Mouse (Mus musculus): ENCODE measurements at regions not wholly inside any gene's neighbourhood (a gene's known extent, or its start where the extent isn't known, plus 50 kb on each side); places are given as distances from the start of the nearest gene placed in this dataset.

DNA sequence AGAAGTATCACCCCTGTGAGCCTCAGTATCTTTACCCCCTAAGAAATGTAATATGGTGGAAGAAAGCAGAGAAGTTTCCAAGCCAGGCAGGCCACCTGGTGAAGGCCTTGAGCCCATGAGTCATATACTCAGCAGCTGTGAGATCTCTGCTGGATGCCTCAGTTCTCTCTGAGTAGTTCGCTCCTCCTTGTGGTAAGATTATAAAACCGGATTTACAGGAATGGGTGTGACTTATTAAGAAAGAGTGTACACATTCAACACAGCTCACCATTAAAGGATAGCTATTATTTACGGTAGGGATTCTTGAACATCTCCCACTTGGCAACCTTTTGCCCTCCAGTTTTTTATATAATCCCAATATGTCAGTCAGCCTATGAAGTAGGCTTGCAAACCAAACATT lies 165.2 kb upstream of the Chl1 start:
- Histone ChIP-seq H3K9ac (ENCODE audit: low read depth, low read length) (no peak overlapping the region), H3K79me2 (replicated peaks; ENCODE audit: control insufficient read depth, insufficient read depth, low read length) (no peaks in the 10 kb centered on the region), H3K36me3 (ENCODE audit: control insufficient read depth, insufficient read depth, low read length) (no peaks in the 10 kb centered on the region), H3K4me3 (no peak overlapping the region), H3K27ac (no peak overlapping the region), H3K27me3 (ENCODE audit: control insufficient read depth, insufficient read depth, low read length) (no peaks in the 10 kb centered on the region), H3K4me1 (ENCODE audit: control insufficient read depth, insufficient read depth, low read length) (no peaks in the 10 kb centered on the region)
- TF ChIP-seq POLR2A (IDR thresholded peaks at IDR 0.05; ENCODE audit: insufficient read depth, low read depth, low read length) = no peak
- intact Hi-C loops (cut with DNase I) = no loop called here
- 75% methylated on average over 3 of the region's 3 CpGs for WGBS
- DNase-seq = no peak

DNA sequence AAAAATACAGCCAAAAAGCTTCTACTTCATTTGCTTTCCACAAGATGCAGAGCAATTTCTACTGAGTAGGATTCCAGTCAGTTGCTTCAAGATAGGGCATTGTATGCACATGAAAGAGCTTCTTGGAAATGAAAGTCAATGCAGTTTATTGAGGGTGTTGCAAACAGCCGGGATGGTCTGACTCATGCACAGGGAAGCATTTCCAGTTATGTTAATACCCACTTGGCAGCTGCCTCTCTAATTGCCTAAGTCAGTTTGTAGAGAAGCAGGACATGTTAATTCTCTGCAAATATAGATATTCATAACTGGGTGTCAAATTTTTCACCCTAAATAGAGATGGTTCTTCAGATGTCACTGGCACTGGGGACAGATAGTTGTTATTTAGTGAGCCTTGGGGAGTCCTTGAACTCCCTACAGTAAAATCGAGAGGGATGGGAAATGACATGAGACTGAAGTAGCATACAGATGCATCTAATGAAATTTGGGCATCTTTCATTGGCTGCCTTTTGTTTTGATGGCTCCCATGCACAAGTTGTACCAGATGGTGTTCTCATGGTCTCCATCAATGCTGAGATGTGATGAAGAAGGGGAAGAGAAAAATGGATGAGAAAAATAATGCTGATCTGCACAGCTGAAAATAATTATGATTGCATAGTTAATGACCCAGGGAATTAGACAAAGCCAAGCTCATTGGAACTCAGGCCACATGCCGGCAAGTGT lies 157.8 kb upstream of the Chl1 start:
- H3K79me2 ChIP-seq (replicated peaks; ENCODE audit: control insufficient read depth, insufficient read depth, low read length) = no peaks in the 10 kb centered on the region
- no peak overlapping the region for H3K9ac ChIP-seq (ENCODE audit: low read depth, low read length)
- H3K27ac ChIP-seq = no peak overlapping the region
- intact Hi-C loops (cut with DNase I) = no loop called here
- H3K36me3 ChIP-seq (ENCODE audit: control insufficient read depth, insufficient read depth, low read length) = no peaks in the 10 kb centered on the region
- 68% methylated on average over 3 of the region's 3 CpGs for WGBS
- TF ChIP-seq POLR2A (IDR thresholded peaks at IDR 0.05; ENCODE audit: insufficient read depth, low read depth, low read length) (no peak), CTCF (IDR thresholded peaks at IDR 0.05) (no peak)
- H3K27me3 ChIP-seq (ENCODE audit: control insufficient read depth, insufficient read depth, low read length) = no peaks in the 10 kb centered on the region
- DNase-seq = no peak
- no peaks in the 10 kb centered on the region for H3K4me1 ChIP-seq (ENCODE audit: control insufficient read depth, insufficient read depth, low read length)
- H3K4me3 ChIP-seq = no peak overlapping the region

DNA sequence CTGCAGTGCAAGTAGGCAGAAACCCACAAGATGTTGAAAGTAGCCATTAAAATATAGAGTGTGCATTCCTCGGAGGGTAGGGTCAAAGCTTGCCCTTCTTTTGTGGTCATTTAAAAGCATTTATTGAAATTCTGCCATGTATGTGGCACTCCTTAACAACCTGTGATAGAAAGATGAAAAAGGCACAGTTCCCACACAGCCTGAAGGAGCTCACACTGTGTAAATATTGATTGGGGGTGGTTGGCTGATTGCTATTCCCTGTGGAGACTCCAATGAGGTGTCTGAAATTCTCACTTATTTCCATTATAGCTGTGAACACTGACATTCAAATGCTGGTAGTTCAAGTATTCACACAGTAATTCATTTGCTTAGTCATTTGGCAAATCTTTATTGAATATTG lies 157.0 kb upstream of the Chl1 start:
- Histone ChIP-seq H3K27me3 (ENCODE audit: control insufficient read depth, insufficient read depth, low read length) (no peaks in the 10 kb centered on the region), H3K9ac (ENCODE audit: low read depth, low read length) (no peak overlapping the region), H3K4me1 (ENCODE audit: control insufficient read depth, insufficient read depth, low read length) (no peaks in the 10 kb centered on the region), H3K4me3 (no peak overlapping the region), H3K79me2 (replicated peaks; ENCODE audit: control insufficient read depth, insufficient read depth, low read length) (no peaks in the 10 kb centered on the region), H3K27ac (no peak overlapping the region), H3K36me3 (ENCODE audit: control insufficient read depth, insufficient read depth, low read length) (no peaks in the 10 kb centered on the region)
- intact Hi-C loops (cut with DNase I) = no loop called here
- DNase-seq = no peak
- WGBS = 76% methylated on average over 1 of the region's 1 CpGs
- TF ChIP-seq CTCF (IDR thresholded peaks at IDR 0.05) (no peak), EP300 (IDR thresholded peaks at IDR 0.05; ENCODE audit: insufficient read depth, low read depth, low read length) (no peak)

DNA sequence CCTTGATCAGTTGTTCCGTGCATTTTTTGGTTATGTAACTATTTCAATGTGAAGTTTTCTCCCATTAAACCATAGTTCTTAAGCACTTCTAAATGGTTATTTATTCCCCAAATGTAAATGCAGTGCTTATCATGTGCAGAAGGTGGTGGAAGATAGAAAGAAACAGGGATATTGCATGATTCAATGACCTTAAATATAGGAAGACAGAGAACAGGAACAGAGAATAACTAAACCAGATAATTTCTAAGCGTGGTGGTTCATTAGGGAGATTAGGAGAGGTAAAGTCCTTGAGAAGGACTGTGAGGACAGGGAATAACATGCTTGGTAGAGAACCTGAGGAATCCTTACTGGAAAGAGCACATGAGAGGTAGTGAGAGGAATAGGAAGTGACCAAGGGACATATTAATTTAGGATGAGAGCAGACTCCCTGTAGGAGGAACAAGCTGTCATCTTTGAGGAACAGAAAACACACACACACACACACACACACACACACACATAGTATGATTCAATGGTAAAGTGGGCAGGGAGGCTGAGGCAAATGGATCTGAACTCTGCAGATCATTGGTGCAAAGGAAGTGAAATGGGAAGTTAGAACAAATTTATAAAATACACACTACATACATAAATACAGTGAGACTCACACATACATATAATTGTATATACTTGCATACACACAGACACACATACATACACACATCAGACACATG lies 143.4 kb upstream of the Chl1 start:
- H3K27me3 ChIP-seq (ENCODE audit: control insufficient read depth, insufficient read depth, low read length) = no peaks in the 10 kb centered on the region
- intact Hi-C loops (cut with DNase I) = no loop called here
- no peak for TF ChIP-seq CTCF (IDR thresholded peaks at IDR 0.05)
- TF ChIP-seq EP300 (IDR thresholded peaks at IDR 0.05; ENCODE audit: insufficient read depth, low read depth, low read length) = no peak
- no peak for TF ChIP-seq POLR2A (IDR thresholded peaks at IDR 0.05; ENCODE audit: insufficient read depth, low read depth, low read length)
- DNase-seq = no peak
- H3K4me1 ChIP-seq (ENCODE audit: control insufficient read depth, insufficient read depth, low read length) = no peaks in the 10 kb centered on the region
- H3K79me2 ChIP-seq (replicated peaks; ENCODE audit: control insufficient read depth, insufficient read depth, low read length) = no peaks in the 10 kb centered on the region
- H3K4me3 ChIP-seq = no peak overlapping the region
- no peaks in the 10 kb centered on the region for H3K36me3 ChIP-seq (ENCODE audit: control insufficient read depth, insufficient read depth, low read length)
- 59% methylated on average over 2 of the region's 2 CpGs for WGBS
- H3K27ac ChIP-seq = no peak overlapping the region
- no peak overlapping the region for H3K9ac ChIP-seq (ENCODE audit: low read depth, low read length)

DNA sequence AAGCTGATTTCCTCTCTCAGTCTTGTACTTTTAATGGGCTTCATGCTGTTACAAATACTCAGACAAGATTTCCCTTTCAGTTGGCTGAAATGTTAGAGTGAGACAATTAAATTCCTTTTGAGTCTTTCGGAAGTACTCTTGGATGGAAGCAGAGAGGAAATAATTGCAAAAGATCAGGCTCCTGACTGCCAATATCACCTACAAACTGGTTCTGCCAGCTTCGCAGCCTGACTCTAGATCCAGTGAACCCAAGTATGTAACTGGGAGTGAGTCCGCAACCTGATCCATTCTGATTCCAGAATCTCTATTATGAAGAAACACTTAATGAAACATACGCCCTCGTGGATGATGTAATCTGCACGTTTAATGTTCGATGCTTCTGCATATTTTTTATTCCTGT lies 135.4 kb upstream of the Chl1 start:
- no peaks in the 10 kb centered on the region for H3K4me1 ChIP-seq (ENCODE audit: control insufficient read depth, insufficient read depth, low read length)
- intact Hi-C loops (cut with DNase I) = no loop called here
- no peaks in the 10 kb centered on the region for H3K36me3 ChIP-seq (ENCODE audit: control insufficient read depth, insufficient read depth, low read length)
- WGBS = 76% methylated on average over 7 of the region's 7 CpGs
- no peak for DNase-seq
- no peaks in the 10 kb centered on the region for H3K79me2 ChIP-seq (replicated peaks; ENCODE audit: control insufficient read depth, insufficient read depth, low read length)
- TF ChIP-seq CTCF (IDR thresholded peaks at IDR 0.05) (no peak), EP300 (IDR thresholded peaks at IDR 0.05; ENCODE audit: insufficient read depth, low read depth, low read length) (no peak), POLR2A (IDR thresholded peaks at IDR 0.05; ENCODE audit: insufficient read depth, low read depth, low read length) (no peak)
- H3K27me3 ChIP-seq (ENCODE audit: control insufficient read depth, insufficient read depth, low read length) = no peaks in the 10 kb centered on the region
- H3K9ac ChIP-seq (ENCODE audit: low read depth, low read length) = no peak overlapping the region
- H3K27ac ChIP-seq = no peak overlapping the region
- H3K4me3 ChIP-seq = no peak overlapping the region

DNA sequence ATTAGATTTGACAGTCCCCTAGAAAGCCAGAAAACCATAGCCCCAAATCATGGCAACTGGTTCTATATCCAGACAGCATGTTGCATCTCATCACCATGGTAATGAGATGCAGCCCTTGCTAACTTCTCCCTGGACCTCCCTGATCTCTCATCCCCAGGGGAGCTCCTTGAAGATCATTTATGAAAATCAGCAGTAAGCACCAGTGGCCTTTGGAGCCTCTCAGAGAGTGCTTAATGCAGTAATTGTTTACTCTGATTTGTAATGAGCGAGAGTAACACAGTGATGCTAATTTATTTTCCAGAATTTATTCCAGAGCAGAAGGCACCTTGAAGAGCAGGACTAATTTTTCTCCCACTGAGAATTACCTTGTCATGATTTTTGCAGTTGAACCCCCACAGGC lies 133.1 kb upstream of the Chl1 start:
- Histone ChIP-seq H3K27me3 (ENCODE audit: control insufficient read depth, insufficient read depth, low read length) (no peaks in the 10 kb centered on the region), H3K4me1 (ENCODE audit: control insufficient read depth, insufficient read depth, low read length) (no peaks in the 10 kb centered on the region), H3K9ac (ENCODE audit: low read depth, low read length) (no peak overlapping the region), H3K79me2 (replicated peaks; ENCODE audit: control insufficient read depth, insufficient read depth, low read length) (no peaks in the 10 kb centered on the region), H3K27ac (no peak overlapping the region), H3K36me3 (ENCODE audit: control insufficient read depth, insufficient read depth, low read length) (no peaks in the 10 kb centered on the region), H3K4me3 (no peak overlapping the region)
- 64% methylated on average over 1 of the region's 1 CpGs for WGBS
- TF ChIP-seq EP300 (IDR thresholded peaks at IDR 0.05; ENCODE audit: insufficient read depth, low read depth, low read length) = no peak
- TF ChIP-seq POLR2A (IDR thresholded peaks at IDR 0.05; ENCODE audit: insufficient read depth, low read depth, low read length) = no peak
- TF ChIP-seq CTCF (IDR thresholded peaks at IDR 0.05) = no peak
- DNase-seq = no peak
- intact Hi-C loops (cut with DNase I) = no loop called here

Measured in heart, adult 2 months (tissue).